Mouse (Mus musculus) monocyte, adult 2 months (primary cell): ENCODE measurements around the gene Vmn1r65.
"Not testable (repeated sequence)": the region's sequence is repeated elsewhere in the genome, so short reads cannot be mapped to it uniquely, and the experiment has no call there.

Experiments
- DNase-seq, 2 experiments: peaks; one replicate each; pipeline ENCODE4 v3.0.0; 2022; ENCODE audit warnings: low spot score in 2 of 2, low read depth in 1 of 2

Gene Vmn1r65

DNA sequence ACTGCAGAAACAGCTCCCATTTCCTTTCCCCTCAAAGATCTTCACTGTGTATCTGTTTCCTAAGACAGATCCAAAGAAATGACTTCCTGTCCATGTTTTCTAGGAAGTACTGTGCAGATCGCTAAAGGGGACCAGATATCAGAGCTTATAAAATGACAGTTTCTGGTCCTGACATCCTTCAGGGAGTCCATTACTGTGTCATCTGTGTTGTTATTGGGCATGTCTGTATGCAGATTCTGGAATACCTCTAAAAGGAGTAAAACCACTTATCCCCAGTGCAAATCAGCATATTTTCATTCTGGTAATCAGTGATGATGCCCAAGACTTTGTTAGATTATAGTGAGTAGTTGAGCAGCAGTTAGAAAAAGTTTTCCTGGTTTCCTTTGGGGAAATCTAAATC is at the start of gene Vmn1r65:
Gene Vmn1r65 (minus strand): TSS at position 101 of the 400 bp plus-strand sequence.
- no peak for DNase-seq

DNA sequence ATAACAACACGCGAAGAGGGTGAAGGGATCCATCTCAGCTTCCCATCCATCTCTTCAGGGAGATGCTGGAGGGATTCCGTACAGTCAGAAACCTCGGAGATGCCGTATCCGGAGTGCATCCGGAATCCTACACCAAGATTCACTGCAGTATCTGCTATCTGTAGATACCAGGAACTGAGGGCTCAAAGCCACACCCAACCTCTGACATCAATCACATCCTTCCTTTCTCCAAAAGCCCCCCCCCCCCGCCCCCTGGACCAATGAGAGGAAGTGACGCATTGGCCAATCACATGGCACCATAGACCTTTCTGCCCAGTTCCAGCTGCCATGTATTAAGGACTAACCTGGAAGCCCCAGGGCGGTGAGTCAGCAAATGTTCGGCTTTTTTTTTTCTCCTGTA is 34.1 kb upstream of the Vmn1r65 start, which contains the start of gene Nlrp4c:
Gene Nlrp4c (plus strand): TSS at position 301 of the 400 bp plus-strand sequence.
- DNase-seq: no peak

DNA sequence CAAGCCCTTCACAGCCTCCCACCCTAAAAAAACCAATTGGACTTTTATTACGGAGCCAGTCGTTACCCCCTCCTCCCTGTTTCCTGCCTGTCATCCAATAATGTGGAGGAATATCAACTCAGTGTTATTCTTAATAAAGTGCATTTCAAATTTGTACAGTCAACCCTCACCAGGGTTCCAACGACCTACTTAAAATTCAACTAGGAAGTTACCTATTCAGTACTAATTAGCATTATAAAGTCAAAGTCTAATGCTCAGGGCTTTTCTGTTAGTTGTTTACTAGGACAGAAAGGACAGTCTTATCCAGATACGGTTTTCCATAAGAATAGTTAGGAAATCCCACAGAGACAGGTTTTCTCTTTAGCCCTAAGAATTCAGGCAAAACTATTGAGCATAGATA is 28.4 kb downstream of the Vmn1r65 start:
- DNase-seq: not testable (repeated sequence)

DNA sequence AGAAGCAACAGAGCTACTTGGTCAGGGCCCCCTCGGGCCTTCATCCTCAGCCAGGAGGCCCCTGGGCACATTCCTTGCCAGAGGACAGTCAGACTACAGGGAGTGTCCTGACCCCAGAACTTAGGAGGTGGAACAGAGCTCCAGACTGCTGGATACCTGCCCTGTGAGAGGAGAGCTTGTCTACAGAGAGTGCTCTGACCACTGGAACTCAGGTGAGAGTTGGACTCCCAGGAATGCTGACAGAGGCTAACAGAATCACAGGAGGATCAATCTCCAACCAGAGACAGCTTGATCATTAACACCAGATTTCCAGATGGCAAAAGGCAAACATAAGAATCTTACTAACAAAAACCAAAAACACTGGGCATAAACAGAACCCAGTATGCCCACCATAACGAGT is 38.3 kb downstream of the Vmn1r65 start:
- not testable (repeated sequence) for DNase-seq
